Comparison of ENCODE assay signal across 9 mouse cellular contexts in the genomic region with DNA sequence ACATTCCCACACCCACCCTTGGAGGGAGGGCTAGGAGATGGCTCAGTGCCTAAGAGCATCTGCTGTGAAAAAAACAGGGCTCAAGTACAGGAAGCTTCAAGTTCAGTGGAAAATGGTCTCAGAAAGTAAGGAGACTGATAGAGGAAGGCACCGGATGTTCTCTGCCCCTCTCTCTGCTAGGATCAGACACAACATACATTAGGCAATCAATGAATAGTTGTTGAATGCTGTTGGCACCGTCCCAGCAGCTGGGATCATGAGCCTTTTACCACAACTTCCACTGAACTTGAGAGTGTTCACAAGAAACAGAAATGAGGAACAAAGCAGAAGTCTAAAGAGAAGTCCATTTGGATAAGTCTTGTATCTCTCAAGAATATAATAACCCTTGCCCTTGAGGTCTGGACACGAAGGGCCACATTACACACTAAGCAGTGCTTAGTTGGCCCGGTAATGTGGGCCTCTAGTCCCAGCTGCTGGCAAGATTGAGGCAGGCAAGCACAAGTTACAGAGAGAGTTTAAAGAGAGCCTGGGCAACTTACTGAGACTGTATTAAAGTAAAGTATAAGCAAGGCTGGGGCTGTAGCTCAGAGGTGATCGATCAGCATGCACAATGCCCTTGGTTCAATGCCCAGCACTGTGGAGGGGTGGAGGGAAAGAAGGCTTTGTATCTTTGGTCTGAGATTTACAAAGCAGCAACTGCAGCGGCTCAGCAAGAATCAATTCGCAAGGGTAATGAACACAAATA. TPM values are rescaled to one million over a fixed set of nuclear protein-coding genes. Genes with fewer than 3 reads are reported as not detected.
DNase-seq lines count a peak whose midpoint lies in the region; ATAC-seq lines count a peak whose summit lies in the region.
"Had no signal": no experiment of that assay in that cellular context is flagged by ENCODE, and none has a peak within 500 bp of the region (broad histone marks: within the 10 kb centered on the region; RNA-seq: fewer than 3 reads in every experiment).

No protein-coding gene starts in this region.

- WGBS in heart, embryonic 15.5 days = 73% methylated on average over 7 of the region's 7 CpGs
- WGBS in heart, embryonic 12.5 days = 83% methylated on average over 7 of the region's 7 CpGs
- WGBS in forebrain, embryonic 14.5 days = 21% methylated on average over 7 of the region's 7 CpGs
- 65% methylated on average over 7 of the region's 7 CpGs for WGBS in lung, embryonic 15.5 days

- no peak overlapping the region for H3K4me3 ChIP-seq in heart, embryonic 15.5 days
- H3K4me3 ChIP-seq in heart, embryonic 12.5 days = no peak overlapping the region
- H3K4me3 ChIP-seq in forebrain, embryonic 14.5 days (ENCODE audit: low read depth, low read length) = no peak overlapping the region
- H3K4me3 ChIP-seq in lung, embryonic 15.5 days = no peak overlapping the region
- H3K4me3 ChIP-seq: embryonic facial prominence, embryonic 15.5 days had no signal

- no peaks in the 10 kb centered on the region for H3K27me3 ChIP-seq in heart, embryonic 15.5 days
- no peaks in the 10 kb centered on the region for H3K27me3 ChIP-seq in heart, embryonic 12.5 days (replicated peaks)
- no peaks in the 10 kb centered on the region for H3K27me3 ChIP-seq in forebrain, embryonic 14.5 days (replicated peaks; ENCODE audit: control insufficient read depth, insufficient read depth, low read length)
- no peaks in the 10 kb centered on the region for H3K27me3 ChIP-seq in lung, embryonic 15.5 days
- H3K27me3 ChIP-seq: embryonic facial prominence, embryonic 15.5 days had no signal

- H3K9ac ChIP-seq in heart, embryonic 15.5 days = no peak overlapping the region
- no peak overlapping the region for H3K9ac ChIP-seq in heart, embryonic 12.5 days
- peak overlapping the region; percentile 22; the same call in 1 of the 2 replicates for H3K9ac ChIP-seq in forebrain, embryonic 14.5 days (ENCODE audit: low read length)
- no peak overlapping the region for H3K9ac ChIP-seq in lung, embryonic 15.5 days
- H3K9ac ChIP-seq: embryonic facial prominence, embryonic 15.5 days had no signal

- no peak for ATAC-seq in heart, embryonic 15.5 days (replicated peaks; ENCODE audit: insufficient number of reproducible peaks, insufficient read depth, low FRiP score, low read depth)
- no peak for ATAC-seq in heart, embryonic 12.5 days (ENCODE audit: insufficient number of reproducible peaks, low FRiP score)
- ATAC-seq in forebrain, embryonic 14.5 days = 0 out of 2 replicates have a peak, but pooled peaks have one; percentile 42
- peak; percentile 65 for ATAC-seq in lung, embryonic 15.5 days (ENCODE audit: borderline replicate concordance, extremely low read depth, low FRiP score, low TSS enrichment)

- H3K4me2 ChIP-seq in heart, embryonic 15.5 days = no peak overlapping the region
- no peak overlapping the region for H3K4me2 ChIP-seq in heart, embryonic 12.5 days
- H3K4me2 ChIP-seq in forebrain, embryonic 14.5 days (ENCODE audit: low read length) = no peak overlapping the region
- no peak overlapping the region for H3K4me2 ChIP-seq in lung, embryonic 15.5 days
- H3K4me2 ChIP-seq: embryonic facial prominence, embryonic 15.5 days had no signal

- H3K9me3 ChIP-seq in heart, embryonic 15.5 days (replicated peaks) = no peaks in the 10 kb centered on the region
- H3K9me3 ChIP-seq in heart, embryonic 12.5 days (replicated peaks) = no peaks in the 10 kb centered on the region
- no peaks in the 10 kb centered on the region for H3K9me3 ChIP-seq in forebrain, embryonic 14.5 days (replicated peaks; ENCODE audit: control insufficient read depth, low read length)
- H3K9me3 ChIP-seq in lung, embryonic 15.5 days = no peaks in the 10 kb centered on the region
- H3K9me3 ChIP-seq: embryonic facial prominence, embryonic 15.5 days had no signal

- peak overlapping the region; percentile 25; the same call in 1 of the 2 replicates for H3K27ac ChIP-seq in heart, embryonic 15.5 days
- H3K27ac ChIP-seq in heart, embryonic 12.5 days (ENCODE audit: poor library complexity, severe bottlenecking) = no peak overlapping the region
- H3K27ac ChIP-seq in forebrain, embryonic 14.5 days (ENCODE audit: low read depth, low read length) = peak overlapping the region; percentile 22
- peak overlapping the region; percentile 60 for H3K27ac ChIP-seq in lung, embryonic 15.5 days
- H3K27ac ChIP-seq: embryonic facial prominence, embryonic 15.5 days had no signal

- DNase-seq in 416B (ENCODE audit: low read depth) (peak; percentile 89), MN1 (ENCODE audit: low spot score) (no peak)
- peak; percentile 64 for DNase-seq in forebrain, embryonic 14.5 days (ENCODE audit: low spot score)
- no peak for DNase-seq in retina, postnatal 1 day
- DNase-seq in thymus, postnatal 25 days = no peak

- H3K36me3 ChIP-seq in heart, embryonic 15.5 days = peaks cover 6% of the 10 kb centered on the region; the same call in 1 of the 2 replicates
- peaks cover 24% of the 10 kb centered on the region for H3K36me3 ChIP-seq in heart, embryonic 12.5 days
- no peaks in the 10 kb centered on the region for H3K36me3 ChIP-seq in forebrain, embryonic 14.5 days (ENCODE audit: control insufficient read depth, insufficient read depth, low read length)
- 0 out of 2 replicates have a peak, but pooled peaks cover 4% of the 10 kb centered on the region for H3K36me3 ChIP-seq in lung, embryonic 15.5 days

- H3K4me1 ChIP-seq in heart, embryonic 15.5 days (replicated peaks) = peaks cover 21% of the 10 kb centered on the region
- H3K4me1 ChIP-seq in heart, embryonic 12.5 days (replicated peaks) = peaks cover 6% of the 10 kb centered on the region
- peaks cover 12% of the 10 kb centered on the region for H3K4me1 ChIP-seq in forebrain, embryonic 14.5 days (ENCODE audit: control insufficient read depth, insufficient read depth, low read length)
- H3K4me1 ChIP-seq in lung, embryonic 15.5 days = peaks cover 21% of the 10 kb centered on the region

RNA-seq across cellular contexts. Expression of a gene that starts 17.2 kb away (rescaled TPM):
- polyA plus RNA-seq in heart, embryonic 15.5 days (2015; fragmentation: Nextera tagmentation; extraction: Ambion mirVana) = 4.9 and 5.7 TPM in 2 replicates
- polyA plus RNA-seq in heart, embryonic 12.5 days (2016; fragmentation: Nextera tagmentation; extraction: Ambion mirVana) = 7.1 and 7.6 TPM in 2 replicates
- polyA plus RNA-seq in forebrain, embryonic 14.5 days (2014; fragmentation: Nextera tagmentation; extraction: Ambion mirVana) = 7.4 and 8.8 TPM in 2 replicates
- polyA plus RNA-seq in lung, embryonic 15.5 days (2015; fragmentation: Nextera tagmentation; extraction: Ambion mirVana) = 6.2 and 6.4 TPM in 2 replicates

RNA-seq across cellular contexts. Expression of a gene that starts 45.4 kb away (rescaled TPM):
- polyA plus RNA-seq in heart, embryonic 15.5 days (2015; fragmentation: Nextera tagmentation; extraction: Ambion mirVana) = 87.6 and 92.2 TPM in 2 replicates
- polyA plus RNA-seq in heart, embryonic 12.5 days (2016; fragmentation: Nextera tagmentation; extraction: Ambion mirVana) = 116 and 120 TPM in 2 replicates
- polyA plus RNA-seq in forebrain, embryonic 14.5 days (2014; fragmentation: Nextera tagmentation; extraction: Ambion mirVana) = 57.3 and 59.0 TPM in 2 replicates
- polyA plus RNA-seq in lung, embryonic 15.5 days (2015; fragmentation: Nextera tagmentation; extraction: Ambion mirVana) = 258 and 259 TPM in 2 replicates

Comparison
In these comparisons a context has a peak if more than half of its experiments do, and no peak if none do; other contexts are left out.
1. ATAC-seq: peak in forebrain, embryonic 14.5 days (single experiment) and lung, embryonic 15.5 days (single experiment); none in heart, embryonic 15.5 days (single experiment) and heart, embryonic 12.5 days (single experiment).
2. DNase-seq: peak in 416B (single experiment) and forebrain, embryonic 14.5 days (single experiment); none in retina, postnatal 1 day (single experiment), MN1 (single experiment) and thymus, postnatal 25 days (single experiment).